Mouse (Mus musculus) activated CD4-positive, CD25-positive, alpha-beta regulatory T cell (primary cell): ENCODE data around the gene Slc35b2. TPM values are rescaled to one million over a fixed set of nuclear protein-coding genes. Genes with fewer than 3 reads are reported as not detected.

Experiments
- polyA plus RNA-seq, 2 experiments: library from polyadenylated mRNA; unstranded; fragments of 100-300 nt; shearing (Covaris generic); gene quantifications; one replicate each; pipeline ENCODE4 v1.2.1; 2017

Gene Slc35b2
- 10 to 100 TPM; 62.7 to 68.2 TPM for polyA plus RNA-seq

GRCm38 (mm10) chr17:45563655-45564530 is at the start of gene Slc35b2:
Gene Slc35b2 (plus strand): TSS chr17:45563874.

GRCm38 (mm10) chr17:45523263-45523662 is 40.4 kb upstream of the Slc35b2 start, which contains the start of gene Tcte1:
Gene Tcte1 (plus strand): TSS chr17:45523434.

DNA sequence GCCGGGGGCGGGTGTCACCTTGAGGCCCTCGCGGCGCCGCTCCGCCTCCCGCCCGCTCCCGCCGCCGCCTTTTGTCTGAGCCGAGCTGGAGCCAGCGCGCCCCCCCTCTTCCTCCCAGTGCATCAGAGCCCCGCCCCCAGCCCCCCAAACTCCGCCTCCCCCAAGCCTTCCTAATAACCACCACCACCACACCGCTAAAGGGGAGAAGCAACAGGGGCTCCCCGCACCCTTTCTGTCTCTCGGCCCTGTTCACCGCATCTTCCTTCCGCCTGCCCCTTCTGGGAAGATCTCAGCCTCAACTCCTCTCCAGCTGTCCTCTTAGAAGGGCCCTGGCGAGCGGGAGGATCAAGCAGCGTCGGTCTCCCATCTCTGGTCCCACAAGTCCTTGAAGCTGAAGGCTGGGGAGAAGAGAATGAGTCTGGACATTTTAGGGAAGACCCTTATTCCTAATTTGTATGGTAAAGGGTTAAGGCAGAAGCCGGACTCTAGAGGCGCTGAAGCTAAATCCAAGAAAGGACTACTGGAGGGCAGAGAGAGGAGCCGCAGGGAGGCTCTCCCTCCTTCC is 14.0 kb upstream of the Slc35b2 start, which contains the start of gene Tmem151b:
Tmem151b (minus strand) TSS at position 61 of the 565 bp plus-strand sequence.

DNA sequence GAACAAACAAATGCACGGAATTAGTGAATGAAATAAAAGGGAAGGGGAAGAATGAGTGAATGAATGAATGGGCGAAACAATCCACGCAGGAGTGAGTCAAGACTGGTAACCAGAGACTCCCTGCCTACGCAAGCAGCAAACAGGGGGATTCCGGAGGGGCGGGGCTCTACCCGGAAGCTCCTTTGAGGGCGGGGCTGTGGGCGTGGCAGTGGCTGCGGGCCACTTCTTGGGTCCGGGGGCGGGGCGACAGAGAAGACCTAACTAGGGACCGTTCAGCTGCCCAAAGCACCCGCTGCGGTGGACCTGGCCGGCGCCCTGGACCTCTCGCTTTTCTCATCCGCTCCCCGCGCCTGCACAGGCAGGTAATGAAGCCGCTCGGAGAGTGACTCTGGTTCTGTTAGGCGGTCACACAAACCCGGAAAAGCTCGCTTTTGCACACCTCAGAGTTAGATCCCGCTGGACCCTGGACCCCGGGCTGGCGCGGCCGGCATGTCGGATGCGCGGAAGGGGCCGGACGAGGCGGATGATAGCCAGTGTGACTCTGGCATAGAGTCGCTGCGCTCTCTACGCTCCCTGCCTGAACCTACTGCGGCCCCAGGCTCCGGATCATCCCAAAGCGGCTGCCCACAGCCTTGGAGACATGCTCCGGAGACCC is 8.1 kb upstream of the Slc35b2 start, which contains the start of gene Nfkbie:
Nfkbie (plus strand) TSS at position 252 of the 655 bp plus-strand sequence.

DNA sequence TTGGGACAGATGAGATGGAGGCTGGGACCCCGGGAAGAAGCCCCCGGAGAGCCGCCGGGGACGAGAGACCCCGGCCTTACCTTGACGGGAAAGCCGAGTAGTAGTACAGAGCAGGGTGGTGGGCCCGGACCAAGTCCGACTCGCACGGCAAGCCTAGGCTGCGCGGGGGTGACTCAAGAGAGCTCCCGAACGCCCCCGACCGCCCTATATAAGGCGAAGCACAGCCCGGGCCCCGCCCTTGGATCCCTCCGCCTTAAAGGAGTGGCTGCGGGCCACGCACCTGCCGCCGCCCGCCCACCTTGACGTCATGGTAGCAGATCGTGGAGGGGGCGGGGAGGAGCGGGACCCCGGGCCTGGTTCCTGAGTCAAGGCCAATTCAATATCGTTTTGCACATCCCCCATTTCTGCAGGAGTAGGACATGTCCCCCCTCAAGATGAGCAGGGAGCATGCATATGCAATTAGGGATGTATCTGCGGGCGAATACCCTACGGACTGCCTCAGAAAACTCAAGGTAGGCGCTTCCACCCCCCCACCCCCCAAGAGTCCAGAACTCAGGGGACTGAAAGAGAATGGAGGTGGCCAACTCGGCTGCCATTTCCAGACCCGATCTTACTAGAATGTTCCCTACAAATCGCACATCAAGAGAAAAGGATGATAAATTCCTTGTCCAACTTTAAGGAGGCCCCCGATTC is 9.6 kb downstream of the Slc35b2 start, which contains the start of gene Hsp90ab1:
Hsp90ab1 (minus strand) TSS at position 185 of the 693 bp plus-strand sequence.

DNA sequence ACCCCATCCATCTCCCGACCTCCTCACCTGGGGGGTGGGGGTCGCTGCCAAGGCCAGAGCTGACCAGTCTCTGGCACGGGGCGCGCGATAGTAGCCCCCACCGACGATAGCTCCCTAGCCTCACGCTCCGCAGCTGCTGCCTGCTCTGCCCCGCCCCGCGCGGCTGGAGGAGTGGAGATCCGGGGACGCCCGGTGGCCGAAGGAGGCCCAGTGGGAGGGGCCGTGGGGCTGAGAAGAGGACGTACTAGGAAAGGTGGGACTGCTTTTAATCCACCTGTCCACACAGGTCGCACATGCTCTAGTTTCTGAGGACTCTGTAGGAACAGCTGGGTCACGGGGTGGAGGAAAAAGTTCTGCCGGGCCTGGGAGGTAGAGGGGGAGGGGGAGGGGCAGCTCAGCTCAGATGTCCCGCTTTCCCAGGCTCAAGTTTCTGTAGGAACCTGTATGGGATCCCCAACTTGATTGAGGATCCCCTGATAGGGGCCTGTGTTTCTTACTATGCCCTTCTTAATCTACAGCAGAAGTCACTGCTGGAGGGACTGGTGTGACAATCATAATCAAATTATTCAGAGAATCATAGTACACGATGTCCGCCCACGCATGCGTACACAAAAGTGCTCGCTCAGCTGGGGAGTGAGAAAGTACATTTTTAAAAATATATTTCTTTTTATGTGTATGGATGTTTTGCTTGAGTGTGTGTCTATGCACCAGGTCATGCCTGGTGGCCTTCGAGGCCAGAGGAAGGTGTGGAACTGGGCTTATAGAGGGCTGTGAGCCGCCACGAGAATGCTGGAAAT is 36.0 kb downstream of the Slc35b2 start, which contains the start of gene Slc29a1:
Slc29a1 (minus strand) TSS at position 161 of the 797 bp plus-strand sequence.

GRCm38 (mm10) chr17:45601877-45602304 is 38.2 kb downstream of the Slc35b2 start, which contains the start of gene Mymx:
Gene Mymx (minus strand): TSS chr17:45602102.

Other genes starting within 250 kb of the Slc35b2 start
- 10 to 100 TPM; 72.0 to 76.8 TPM for gene Cdc5l, start 130.1 kb upstream of the Slc35b2 start, polyA plus RNA-seq
- gene Spats1, start 88.5 kb upstream of the Slc35b2 start, polyA plus RNA-seq = under 1 TPM; 0.70 to 0.75 TPM
- gene Aars2, start 57.0 kb upstream of the Slc35b2 start, polyA plus RNA-seq = 1 to 10 TPM; 5.4 to 9.2 TPM
- not detected for gene Tcte1, start 40.4 kb upstream of the Slc35b2 start, polyA plus RNA-seq
- gene Tmem151b, start 14.2 kb upstream of the Slc35b2 start, polyA plus RNA-seq = under 1 TPM in 1 of 2 experiments, not detected in 1; 0.05 TPM
- 10 to 100 TPM; 61.4 to 69.0 TPM for gene Nfkbie, start 8.2 kb upstream of the Slc35b2 start, polyA plus RNA-seq
- 100 to 1,000 TPM; 510 to 608 TPM for gene Hsp90ab1, start 9.4 kb downstream of the Slc35b2 start, polyA plus RNA-seq
- 100 to 1,000 TPM in 1 of 2 experiments, 10 to 100 TPM in 1; 83.1 to 100 TPM for gene Slc29a1, start 35.7 kb downstream of the Slc35b2 start, polyA plus RNA-seq
- gene Mymx, start 38.2 kb downstream of the Slc35b2 start, polyA plus RNA-seq = not detected
- 1 to 10 TPM in 1 of 2 experiments, not detected in 1; 1.2 TPM for gene Capn11, start 95.5 kb downstream of the Slc35b2 start, polyA plus RNA-seq
- gene Mrpl14, start 122.4 kb downstream of the Slc35b2 start, polyA plus RNA-seq = 10 to 100 TPM; 80.2 to 88.4 TPM
- gene Tmem63b, start 123.0 kb downstream of the Slc35b2 start, polyA plus RNA-seq = 10 to 100 TPM in 1 of 2 experiments, 1 to 10 TPM in 1; 6.1 to 11.2 TPM
- gene 1600014C23Rik, start 170.0 kb downstream of the Slc35b2 start, polyA plus RNA-seq = not detected